Mouse (Mus musculus) bone marrow, adult 2 months (tissue): ENCODE measurements around the gene Pxt1. TPM values are rescaled to one million over a fixed set of nuclear protein-coding genes. Genes with fewer than 3 reads are reported as not detected.
A peak's percentile ranks its signal among the peaks of the same experiment; 100 is the strongest.

Experiments used
- H3K27ac ChIP-seq: fragments of 200-500 bp; 2 replicates; pipeline ENCODE4 v1.5.1; 2012; ENCODE audit warnings: low read depth, mild to moderate bottlenecking, control low read depth, inconsistent platforms, low read length; ENCODE audit not compliant: control insufficient read depth, poor library complexity, insufficient read depth
- H3K4me1 ChIP-seq: fragments of 200-500 bp; 2 replicates; pipeline ENCODE4 v1.6.1; 2011; ENCODE audit warnings: low read length; ENCODE audit not compliant: control insufficient read depth, insufficient read depth
- H3K4me3 ChIP-seq: fragments of 200-500 bp; replicated peaks from 2 replicates; pipeline ENCODE3; 2011; ENCODE audit warnings: mild to moderate bottlenecking, low read depth, low read length, control low read depth; ENCODE audit not compliant: control insufficient read depth
- CTCF ChIP-seq: fragments of 200-500 bp; IDR thresholded peaks from 2 replicates; pipeline ENCODE4 v1.5.1; 2011; ENCODE audit warnings: low read length, control low read depth; ENCODE audit not compliant: control insufficient read depth, insufficient read depth
- POLR2A ChIP-seq: fragments of 200-500 bp; IDR thresholded peaks from 2 replicates; pipeline ENCODE4 v1.6.1; 2011; ENCODE audit warnings: low read depth, mild to moderate bottlenecking, control low read depth, low read length, borderline replicate concordance; ENCODE audit not compliant: control insufficient read depth
- WGBS: fragments of 180-500 bp; shearing (Covaris S2); methylation state at CpG from one replicate; pipeline ENCODE4 v1.1.7; 2018; 5-methylcytosine and 5-hydroxymethylcytosine counted together
- polyA plus RNA-seq: library from polyadenylated mRNA; stranded (reverse); fragments of >200 nt; gene quantifications from 2 replicates; pipeline ENCODE4 v1.2.4, GENCODE M21; 2011; ENCODE audit warnings: low replicate concordance; ENCODE audit not compliant: missing spikeins, insufficient read depth, insufficient read length

Pxt1 gene
- polyA plus RNA-seq, 1 experiment, result not detected

DNA sequence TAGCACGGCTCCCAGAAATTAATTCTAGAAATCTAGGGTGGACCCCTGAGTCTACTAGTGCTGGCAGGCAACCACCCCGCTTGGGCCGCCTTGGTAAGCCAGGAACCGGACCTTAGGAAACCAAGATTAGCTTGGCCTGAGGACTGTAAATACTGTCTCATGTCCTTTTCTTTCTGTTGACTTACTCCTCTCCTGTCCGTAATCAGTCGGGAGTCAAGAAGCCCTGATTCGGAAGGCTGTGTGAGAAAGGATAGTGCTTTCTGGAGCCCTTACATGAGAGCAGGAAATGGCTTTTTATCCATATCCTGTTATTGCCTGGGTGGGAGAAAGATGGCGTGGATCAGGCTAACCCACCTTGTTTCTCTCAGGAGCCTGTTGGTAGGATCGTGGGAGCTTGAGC, 9.6 kb upstream of the Pxt1 start:
- TF ChIP-seq CTCF (no peak), POLR2A (no peak)
- H3K4me3 ChIP-seq, result peak overlapping the region; percentile 82
- peaks cover 3% of the 10 kb centered on the region; the same call in 1 of the 2 replicates for H3K4me1 ChIP-seq
- H3K27ac ChIP-seq, result peak overlapping the region; percentile 31
- under 1% methylated on average over 9 of the region's 9 CpGs for WGBS

DNA sequence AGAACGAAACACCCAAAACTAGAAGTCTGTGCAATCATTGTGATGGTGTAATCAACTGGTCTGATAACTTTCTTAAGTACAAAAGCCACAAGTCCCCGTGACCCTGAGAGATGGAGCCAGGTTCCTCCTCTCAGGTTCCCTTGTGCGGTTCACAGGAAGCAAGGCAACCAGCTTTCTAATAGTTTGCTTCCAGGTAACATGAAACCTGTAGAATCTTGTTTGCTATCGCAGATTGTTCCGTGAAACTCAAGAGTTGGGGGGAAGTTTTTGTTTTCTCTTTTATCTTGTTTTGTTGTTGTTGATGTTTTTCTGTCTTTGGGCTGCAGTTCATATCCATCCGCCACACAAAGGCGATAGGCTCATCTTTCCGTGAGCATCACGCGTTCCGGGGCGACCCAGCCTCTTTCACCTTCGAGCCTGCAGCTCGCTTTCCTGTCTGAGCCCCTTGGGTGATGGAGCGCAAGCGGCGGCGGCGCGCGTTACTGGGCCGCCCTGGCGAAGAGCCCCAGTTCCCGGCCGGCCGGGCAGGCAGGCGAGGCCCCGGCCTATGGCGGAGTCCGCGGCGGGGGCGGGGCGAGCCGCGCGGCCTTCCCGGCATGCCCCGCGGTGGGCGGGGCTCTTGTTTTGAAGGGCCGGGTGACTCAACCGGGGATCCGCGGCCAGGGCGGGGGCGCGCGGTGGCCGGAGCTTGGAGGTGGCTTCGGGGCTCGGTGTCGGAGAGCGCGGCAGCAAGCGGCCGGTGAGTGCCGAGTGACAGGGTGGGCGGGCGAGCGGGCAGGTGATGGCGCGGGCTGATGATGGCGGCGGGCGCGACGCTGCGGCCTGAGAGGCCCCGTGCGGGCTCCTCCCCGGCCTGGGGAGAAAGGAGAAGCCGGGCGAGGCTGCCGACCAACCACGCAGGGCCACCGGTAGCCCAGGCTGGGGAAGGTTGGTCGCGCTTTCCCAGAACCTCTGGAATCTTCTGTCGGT, 8.5 kb upstream of the Pxt1 start, which contains the start of gene Kctd20:
Gene Kctd20, plus strand, starts transcription at position 120 of the 969 bp plus-strand sequence.
- under 1% methylated on average over 78 of the region's 80 CpGs for WGBS
- Histone ChIP-seq H3K27ac (peak within 1 kb of the TSS; percentile 100), H3K4me1 (peaks cover 3% of the 10 kb centered on the region; the same call in 1 of the 2 replicates), H3K4me3 (peak within 1 kb of the TSS; percentile 82)
- TF ChIP-seq CTCF, result no peak
- peak; percentile 95 for TF ChIP-seq POLR2A

GRCm38 (mm10) chr17:28950751-28951150, 7.1 kb upstream of the Pxt1 start:
- TF ChIP-seq POLR2A (no peak), CTCF (no peak)
- no peak overlapping the region; the same call in 1 of the 2 replicates for H3K27ac ChIP-seq
- peaks cover 3% of the 10 kb centered on the region; the same call in 1 of the 2 replicates for H3K4me1 ChIP-seq
- H3K4me3 ChIP-seq, result no peak overlapping the region
- 32% methylated on average over 4 of the region's 4 CpGs for WGBS

DNA sequence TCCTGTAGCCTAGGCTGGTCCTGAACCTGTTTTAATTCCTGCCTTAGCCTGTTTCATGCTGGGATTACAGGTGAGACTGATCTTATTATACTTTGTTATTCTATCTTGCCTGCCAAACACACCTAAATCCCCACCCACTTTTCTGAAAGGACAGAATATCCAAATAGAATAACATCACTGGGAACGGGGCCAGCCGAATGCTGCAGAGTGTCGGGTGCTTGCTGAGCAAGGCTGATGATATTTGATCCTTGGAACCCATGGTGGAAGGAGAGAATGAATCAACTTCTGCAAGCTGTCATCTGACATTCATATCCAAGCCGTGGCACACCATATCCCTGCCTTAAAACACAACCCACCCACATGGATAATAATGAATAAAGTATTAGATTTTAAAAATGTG, 5.0 kb upstream of the Pxt1 start:
- H3K4me1 ChIP-seq, result peaks cover 1% of the 10 kb centered on the region; the same call in 1 of the 2 replicates
- no peak overlapping the region for H3K4me3 ChIP-seq
- WGBS, result 82% methylated on average over 4 of the region's 4 CpGs
- no peak overlapping the region for H3K27ac ChIP-seq
- TF ChIP-seq POLR2A (no peak), CTCF (no peak)

- Histone ChIP-seq H3K4me1 (peaks cover 1% of the 10 kb centered on the region; the same call in 1 of the 2 replicates), H3K4me3 (peak overlapping the region; percentile 52), H3K27ac (peak overlapping the region; percentile 83)
- WGBS, result 54% methylated on average over 19 of the region's 19 CpGs
- TF ChIP-seq POLR2A (peak; percentile 44; the same call in 1 of the 2 replicates), CTCF (no peak)
Observed at GRCm38 (mm10) chr17:28947011-28947939, 3.6 kb upstream of the Pxt1 start.

DNA sequence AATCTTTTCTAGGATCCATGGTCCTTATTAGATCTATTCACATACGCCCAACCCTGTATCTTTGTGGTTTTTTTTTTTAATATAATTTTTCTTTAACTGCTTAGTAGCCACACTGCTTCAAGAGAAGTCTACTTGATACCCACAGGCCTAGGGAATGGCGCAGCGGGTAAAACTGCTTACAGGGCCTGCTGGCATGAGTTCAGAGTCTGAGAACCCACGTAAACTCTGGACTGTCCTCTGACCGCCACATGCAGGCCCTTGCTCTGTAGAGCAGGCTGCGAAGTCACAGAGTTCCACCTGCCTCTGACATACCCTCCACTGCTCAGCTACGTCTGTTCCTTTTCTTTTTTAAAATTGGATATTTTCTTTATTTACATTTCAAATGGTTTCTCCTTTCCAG, 841 bp upstream of the Pxt1 start:
- TF ChIP-seq CTCF (no peak), POLR2A (no peak)
- WGBS, result 74% methylated on average over 7 of the region's 7 CpGs

GRCm38 (mm10) chr17:28942101-28942500, 1.5 kb downstream of the Pxt1 start:
- TF ChIP-seq POLR2A (peak; percentile 36; the same call in 1 of the 2 replicates), CTCF (no peak)
- no peaks in the 10 kb centered on the region; the same call in 1 of the 2 replicates for H3K4me1 ChIP-seq
- WGBS, result 65% methylated on average over 10 of the region's 11 CpGs
- H3K4me3 ChIP-seq, result no peak overlapping the region
- no peak overlapping the region for H3K27ac ChIP-seq

More for the DNA sequence above, 841 bp upstream of the Pxt1 start:
- Histone ChIP-seq H3K4me1 (no peaks in the 10 kb centered on the region; the same call in 1 of the 2 replicates), H3K27ac (no peak overlapping the region), H3K4me3 (no peak overlapping the region)
